Mouse (Mus musculus) lung, postnatal 10 days (tissue): ENCODE results near the gene Cypt1.
A peak's percentile ranks its signal among the peaks of the same experiment; 100 is the strongest.

Experiments
- DNase-seq: peaks from one replicate; pipeline ENCODE4 v3.0.0; 2021

Cypt1 gene

DNA sequence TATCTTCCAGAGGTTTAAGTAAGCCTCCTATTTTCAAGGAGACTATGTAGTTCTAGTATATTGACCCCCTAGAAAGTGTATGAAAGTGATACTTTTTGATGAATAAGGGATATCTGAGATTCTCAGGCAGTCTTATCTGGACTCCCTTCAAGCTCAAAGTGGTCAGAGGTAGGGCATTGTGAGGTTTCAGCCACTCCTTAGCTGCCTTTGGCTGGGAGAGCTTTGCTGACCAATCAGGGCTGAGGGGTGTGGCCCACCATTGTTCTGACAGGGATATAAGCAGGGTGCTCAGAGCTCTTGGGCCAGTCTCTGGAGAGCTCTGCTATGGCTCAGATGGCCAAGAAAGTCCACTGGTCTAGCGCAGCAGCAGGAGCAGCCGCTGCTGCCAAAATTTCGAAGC is at the start of gene Cypt1:
Cypt1 (plus strand) TSS at position 301 of the 400 bp plus-strand sequence.
- DNase-seq = no peak

GRCm38 (mm10) chrX:16546806-16547205 is 24.1 kb downstream of the Cypt1 start:
- no peak for DNase-seq

GRCm38 (mm10) chrX:16557061-16557460 is 34.4 kb downstream of the Cypt1 start:
- DNase-seq = no peak

DNA sequence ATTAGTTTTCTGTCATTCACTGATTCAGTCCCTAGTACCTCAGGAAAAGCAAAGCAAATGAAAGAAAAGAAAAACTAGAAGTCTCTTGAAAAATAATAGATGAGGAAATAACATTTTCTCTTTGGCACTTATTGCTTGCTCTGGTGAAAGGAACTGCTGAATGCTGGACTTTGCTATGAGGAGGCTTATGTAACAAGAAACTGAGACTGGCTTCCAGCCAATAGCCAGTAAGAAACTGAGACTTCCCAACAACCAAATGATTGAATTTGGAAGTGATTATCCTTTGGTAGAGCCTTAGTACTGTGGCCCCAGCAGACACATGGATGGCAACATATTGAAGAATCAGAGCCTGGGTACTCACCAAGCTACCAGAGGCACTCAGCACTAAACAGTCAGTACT is 35.8 kb downstream of the Cypt1 start:
- DNase-seq = peak; percentile 1
